Mouse (Mus musculus): ENCODE measurements around the gene Sycp1. TPM values are rescaled to one million over a fixed set of nuclear protein-coding genes. Genes with fewer than 3 reads are reported as not detected.
A peak's percentile ranks its signal among the peaks of the same experiment; 100 is the strongest.

Sycp1 gene
- total RNA-seq (2021), result not detected
- polyA plus RNA-seq (2012; rRNA removed), result not detected in 2 replicates
- long read RNA-seq, result 0 reads

DNA sequence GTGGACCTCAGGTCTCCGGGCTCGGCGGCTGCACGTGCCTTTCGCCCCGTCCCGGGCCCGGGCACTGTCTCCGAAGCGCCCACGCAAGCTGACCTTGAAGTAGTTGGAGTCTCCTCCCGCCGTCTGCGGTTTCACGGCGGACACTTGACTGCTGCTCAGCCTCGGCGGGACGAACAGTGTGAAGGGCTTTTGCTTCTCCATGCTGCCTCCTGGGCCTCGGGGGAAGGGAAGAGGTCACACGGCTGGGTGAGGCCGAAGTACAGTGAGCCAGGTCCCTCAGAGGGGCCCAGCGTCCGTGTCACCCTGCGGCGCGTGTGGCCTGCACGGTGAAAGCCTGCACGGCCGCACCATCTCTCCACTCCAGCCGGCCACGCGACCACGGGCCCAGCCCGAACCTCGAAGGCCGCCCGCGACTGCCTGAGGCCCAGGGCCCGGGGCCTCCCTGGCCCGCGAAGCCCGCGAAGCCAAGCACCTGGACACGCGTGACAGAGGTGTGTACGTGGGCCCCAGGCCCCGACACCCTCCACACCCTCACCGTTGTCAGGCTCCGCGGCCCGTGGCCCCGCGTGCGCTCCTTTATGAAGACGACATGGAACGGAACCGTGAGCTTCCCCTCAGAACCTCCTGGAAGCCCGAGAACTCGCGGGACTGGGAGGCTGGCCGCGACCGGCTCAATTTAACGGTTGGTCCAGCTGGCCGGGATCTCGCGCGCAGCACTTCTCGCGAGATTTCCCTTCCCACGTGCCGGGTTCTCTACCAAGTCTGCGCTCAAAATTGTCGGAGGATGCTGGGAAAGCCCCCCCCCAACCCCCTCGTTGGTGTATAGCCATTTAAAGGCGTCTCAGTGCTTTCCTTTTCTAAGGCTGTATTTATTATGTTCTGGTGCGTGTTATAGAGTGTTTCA, at the start of gene Sycp1:
TSS of gene Sycp1 (minus strand) at position 650 of the 904 bp plus-strand sequence.
- no peak for DNase-seq

- DNase-seq, result no peak
Measured at GRCm38 (mm10) chr3:102980349-102980736, 44.4 kb upstream of the Sycp1 start.

GRCm38 (mm10) chr3:102979550-102980348, 43.8 kb upstream of the Sycp1 start:
- no peak for DNase-seq

DNA sequence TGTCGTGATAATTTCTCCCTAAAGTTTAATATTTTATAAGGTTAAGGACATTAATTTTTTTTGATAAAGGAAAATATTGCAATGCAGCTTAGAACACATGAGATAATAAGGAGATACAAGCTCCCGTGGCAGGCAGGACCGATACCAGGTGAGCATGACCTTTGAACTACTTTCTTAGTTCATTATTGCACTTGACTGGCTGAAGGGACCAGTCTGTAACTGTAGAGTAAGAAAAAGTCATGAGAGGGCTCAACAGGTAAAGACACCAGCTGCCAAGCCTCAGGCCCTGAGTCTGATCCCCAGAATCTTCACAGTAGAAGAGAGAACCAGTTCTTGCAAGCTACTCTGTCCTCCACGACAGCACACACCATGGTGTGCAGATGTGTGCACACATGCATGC, 41.0 kb upstream of the Sycp1 start:
- DNase-seq, result no peak

DNA sequence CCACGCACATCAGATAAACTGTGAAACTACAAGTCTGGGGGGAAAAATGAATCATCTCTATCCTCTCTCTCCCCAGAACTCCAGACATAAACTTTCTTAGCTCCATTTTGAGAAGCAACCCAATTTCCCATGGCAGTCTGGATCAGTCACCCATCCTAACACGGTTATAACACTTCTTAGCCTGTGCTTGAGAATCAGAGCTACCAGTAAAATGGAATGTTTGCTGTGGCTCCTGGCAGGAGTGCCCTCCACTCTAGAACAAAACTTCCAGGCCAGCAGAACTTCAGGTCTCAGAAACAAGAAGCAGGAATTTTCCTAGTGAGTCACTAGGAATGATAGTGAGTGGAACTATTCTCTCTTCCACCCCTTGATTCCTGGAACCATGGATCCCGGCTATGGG, 34.6 kb upstream of the Sycp1 start:
- no peak for DNase-seq

- DNase-seq, result no peak
Measured at GRCm38 (mm10) chr3:102970067-102970466, 34.2 kb upstream of the Sycp1 start.

GRCm38 (mm10) chr3:102964033-102964432, 28.1 kb upstream of the Sycp1 start, which contains the start of gene Nr1h5:
Gene Nr1h5, minus strand, starts transcription at chr3:102964133.
- DNase-seq, result no peak

DNA sequence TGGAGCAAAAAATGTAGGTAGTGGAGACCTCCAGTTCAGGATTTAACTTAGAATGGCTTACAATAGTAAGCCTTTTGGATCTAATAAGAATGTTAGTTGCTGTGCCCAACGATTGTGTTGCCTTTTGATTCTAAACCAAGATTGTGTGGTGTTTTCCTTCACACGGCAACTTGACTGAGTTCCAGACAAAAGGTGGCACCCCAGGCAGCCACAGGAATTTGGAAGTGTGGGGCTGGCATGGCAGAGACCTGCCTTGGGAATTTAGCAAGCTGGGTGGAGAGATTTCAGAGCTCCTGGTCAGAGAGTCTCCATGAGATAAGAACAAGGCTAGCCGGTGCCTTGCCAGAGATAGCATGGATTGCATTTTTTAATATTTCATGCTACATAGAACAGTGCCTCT, 19.7 kb upstream of the Sycp1 start:
- DNase-seq, result no peak

DNA sequence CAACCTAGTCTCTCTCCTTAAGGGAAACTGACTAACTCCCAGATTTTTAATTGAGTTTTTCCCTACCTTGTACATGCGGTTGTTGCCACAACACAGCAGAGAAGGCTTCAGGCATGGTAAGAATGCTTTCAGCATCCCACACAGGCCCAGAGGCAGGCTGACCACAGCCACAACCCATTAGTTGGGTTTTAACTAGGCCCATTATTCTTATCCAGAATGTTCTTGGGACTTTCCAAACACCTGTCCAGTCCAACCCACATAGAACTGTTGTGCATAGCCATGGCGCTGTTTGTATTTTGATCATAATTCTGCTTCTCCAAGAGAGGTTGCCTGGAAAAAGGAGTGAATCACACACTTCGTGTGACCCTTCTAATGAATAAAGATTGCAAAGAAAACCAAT, 19.2 kb upstream of the Sycp1 start:
- DNase-seq, result no peak

DNA sequence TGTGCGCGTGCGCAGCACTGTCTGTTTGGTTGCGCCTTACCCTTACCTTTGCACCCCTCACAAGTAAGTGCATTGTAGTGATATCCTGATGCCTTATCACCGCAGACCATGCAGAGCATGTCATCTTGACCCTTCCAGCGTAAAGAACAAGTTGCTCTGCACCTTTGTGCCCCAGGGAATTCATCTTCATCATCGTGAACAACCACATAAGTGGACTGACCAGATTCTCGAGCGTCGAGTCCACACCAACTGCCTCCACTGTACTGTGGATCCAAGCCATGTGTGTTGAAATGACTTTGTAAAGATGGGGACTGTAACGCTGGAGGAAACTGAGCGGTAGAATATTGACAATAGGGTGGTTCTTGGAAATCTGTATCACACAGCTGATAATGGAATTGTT, 18.6 kb upstream of the Sycp1 start:
- DNase-seq, result no peak

DNA sequence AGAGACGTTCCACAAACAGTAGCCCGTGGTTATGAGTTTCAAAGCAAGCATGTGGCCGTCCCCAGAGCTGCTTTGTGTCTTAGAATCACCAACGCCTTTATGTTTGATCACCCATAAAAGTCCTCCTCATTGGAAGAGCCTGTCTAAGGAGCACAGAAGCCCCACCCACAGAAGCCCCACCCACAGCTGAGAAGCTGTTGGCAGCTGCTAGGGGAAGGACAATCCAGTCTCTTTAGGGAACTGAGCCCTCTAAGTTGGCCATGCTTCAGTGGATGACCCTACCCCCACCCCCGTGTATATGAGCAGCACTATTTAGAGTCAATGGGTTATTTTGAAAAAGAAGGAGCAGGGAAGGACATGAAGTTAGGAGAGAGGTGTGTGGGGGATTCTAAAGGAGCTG, 11.0 kb upstream of the Sycp1 start:
- DNase-seq, result no peak

- no peak for DNase-seq
Measured at GRCm38 (mm10) chr3:102946312-102946711, 10.4 kb upstream of the Sycp1 start.

DNA sequence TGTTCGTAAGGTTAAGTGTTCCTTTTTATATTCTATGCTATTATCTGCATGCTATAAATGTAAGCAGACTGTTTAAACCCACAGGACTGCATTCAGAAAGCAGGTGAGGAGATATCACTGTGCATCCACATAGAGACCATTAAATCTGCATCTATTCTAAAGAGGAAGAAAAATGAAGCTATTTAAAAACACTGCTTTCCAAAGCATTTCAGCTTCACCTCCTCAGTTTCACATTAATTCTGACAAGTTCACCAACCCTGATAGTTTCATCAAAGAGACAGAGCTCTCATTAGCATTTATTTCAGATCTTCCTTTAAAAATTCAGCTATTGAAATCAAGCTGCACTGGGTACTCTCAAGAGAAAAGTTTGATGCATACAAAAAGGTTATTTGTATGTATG, 2.2 kb upstream of the Sycp1 start:
- DNase-seq, result no peak

DNA sequence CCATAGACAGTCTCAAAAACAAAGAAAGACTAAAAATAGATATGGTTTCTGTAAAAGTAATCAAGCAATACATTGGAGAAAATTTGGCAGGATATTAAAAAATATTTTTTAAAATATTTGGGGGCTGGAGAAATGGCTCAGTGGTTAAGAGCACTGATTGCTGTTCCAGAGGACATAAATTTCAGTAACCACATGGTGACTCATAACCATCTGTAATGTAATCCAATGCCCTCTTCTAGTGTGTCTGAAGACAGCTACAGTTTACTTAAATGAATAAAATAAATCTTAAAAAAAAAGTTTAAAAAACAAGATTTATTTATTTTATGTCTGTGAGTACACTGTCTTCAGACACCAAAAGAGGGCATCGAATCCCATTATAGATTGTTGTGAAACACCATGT, 36.8 kb downstream of the Sycp1 start:
- DNase-seq, result no peak

GRCm38 (mm10) chr3:102880529-102880928, 55.4 kb downstream of the Sycp1 start:
- DNase-seq, result no peak

DNA sequence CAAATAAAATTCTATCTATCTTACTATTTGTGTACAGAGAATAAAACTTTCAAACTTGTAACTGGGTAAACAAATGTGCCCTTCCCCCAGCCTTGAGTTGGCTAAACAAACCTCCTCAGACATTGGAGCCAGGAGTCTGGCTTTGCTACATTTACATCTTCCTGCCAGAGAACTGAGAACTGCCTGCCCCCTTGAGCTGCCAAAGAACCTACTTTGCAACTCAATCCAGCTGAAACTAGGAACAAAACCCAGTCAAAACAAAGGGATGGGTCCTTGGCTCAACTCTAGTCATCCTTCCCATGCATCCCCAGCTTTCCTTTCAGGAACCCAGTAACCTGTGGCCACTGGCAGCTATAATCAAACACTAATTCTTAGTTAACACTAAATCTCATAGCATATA, 87.2 kb downstream of the Sycp1 start:
- no peak for DNase-seq

GRCm38 (mm10) chr3:102842386-102842785, 93.5 kb downstream of the Sycp1 start:
- DNase-seq, result no peak

- DNase-seq, result peak; percentile 70
Measured at GRCm38 (mm10) chr3:102803937-102804336, 132.0 kb downstream of the Sycp1 start.

DNA sequence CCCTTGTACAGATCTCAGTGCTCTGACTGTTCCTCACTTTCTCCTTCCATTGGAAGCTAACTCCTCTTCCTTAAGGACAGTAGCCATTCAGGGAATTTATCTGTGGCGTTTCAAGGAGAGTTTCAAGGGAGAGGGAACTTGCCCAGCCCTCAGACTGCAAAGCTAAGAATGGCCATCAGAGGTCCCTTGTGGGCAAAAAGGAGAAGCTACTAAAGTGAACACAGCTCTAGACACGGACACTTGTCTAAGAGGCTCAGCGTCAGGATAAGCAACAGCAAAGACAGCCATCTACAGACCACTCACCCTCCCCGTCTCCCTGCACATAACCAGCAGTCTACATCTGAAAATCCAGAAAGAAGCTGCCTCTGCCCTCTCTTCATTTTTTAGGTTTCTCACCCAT, 148.5 kb downstream of the Sycp1 start:
- no peak for DNase-seq

- DNase-seq, result no peak
Measured at GRCm38 (mm10) chr3:102782618-102783017, 153.3 kb downstream of the Sycp1 start, which contains the start of gene Tshb. Gene Tshb, minus strand, starts transcription at chr3:102782718.

- no peak for DNase-seq
Measured at GRCm38 (mm10) chr3:102773018-102773417, 162.9 kb downstream of the Sycp1 start.
